Mouse (Mus musculus) brain, adult 2 months (tissue): ENCODE measurements around the gene Olfr365.

Source experiments
- DNase-seq: peaks from one replicate; pipeline ENCODE4 v3.0.0; 2011; ENCODE audit warnings: low read depth, low spot score

Gene Olfr365

DNA sequence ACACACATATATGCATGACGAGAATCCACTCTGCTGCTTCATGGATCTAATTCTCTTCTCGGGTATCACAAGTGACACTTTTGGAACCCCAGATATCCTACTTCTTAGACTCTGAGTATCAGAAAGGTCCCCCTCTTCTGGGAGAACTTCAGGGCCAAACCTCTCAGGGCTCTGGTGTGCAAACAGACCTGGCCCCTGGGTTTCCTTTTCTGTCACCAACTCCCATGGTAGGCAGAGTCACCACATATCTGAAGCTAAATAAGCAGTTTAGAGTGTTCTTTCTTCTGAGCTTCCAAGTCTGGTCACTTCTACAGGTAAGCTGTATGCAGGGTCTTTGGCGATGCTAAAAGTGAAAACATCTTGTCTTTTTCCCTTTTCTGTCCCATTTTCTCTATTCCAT is at the start of gene Olfr365:
TSS of gene Olfr365 (plus strand) at position 301 of the 400 bp plus-strand sequence.
- no peak for DNase-seq

DNA sequence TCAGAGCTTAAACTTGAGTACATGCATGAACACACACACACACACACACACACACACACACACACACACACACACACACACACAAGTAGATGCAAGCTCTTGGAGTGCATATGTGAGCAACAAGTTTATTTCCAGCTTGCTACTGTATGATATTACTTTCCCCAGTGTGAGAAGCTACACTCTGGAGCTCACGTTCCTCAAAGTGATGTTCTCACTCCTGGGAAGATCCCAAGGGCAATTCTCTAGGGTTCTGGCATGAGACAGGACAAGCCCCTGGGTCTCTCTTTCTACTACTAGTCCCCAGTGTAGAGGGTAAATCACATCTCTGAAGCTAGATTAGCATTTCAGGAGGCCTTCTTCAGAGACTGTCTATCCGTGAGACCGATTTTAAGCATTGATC is 49.0 kb upstream of the Olfr365 start, which contains the start of gene Olfr364-ps1:
TSS of gene Olfr364-ps1 (plus strand) at position 301 of the 400 bp plus-strand sequence.
- no peak for DNase-seq

DNA sequence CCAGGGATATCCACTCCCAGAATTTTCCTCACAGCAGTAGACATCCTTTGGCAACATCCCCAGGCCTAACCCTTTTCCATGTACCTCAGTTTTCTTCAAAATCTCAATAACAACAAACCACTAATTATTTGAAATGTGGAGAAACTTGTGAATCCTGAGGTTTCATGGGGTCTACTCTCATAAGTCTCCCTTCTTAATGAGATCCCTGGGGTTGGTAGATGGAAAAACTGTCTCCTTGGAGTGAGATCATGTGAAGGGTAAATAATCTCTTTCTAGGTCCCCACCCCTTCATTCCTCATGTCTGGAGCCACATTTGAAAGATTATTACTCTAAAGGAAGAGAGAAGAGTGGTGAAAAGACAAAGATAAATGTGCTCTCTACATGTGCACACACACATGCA is 23.3 kb downstream of the Olfr365 start, which contains the start of gene Olfr366:
TSS of gene Olfr366 (plus strand) at position 301 of the 400 bp plus-strand sequence.
- no peak for DNase-seq
